Mouse (Mus musculus) small intestine, adult 2 months (tissue): Measurements from ENCODE around the gene Selenof. TPM values are rescaled to one million over a fixed set of nuclear protein-coding genes. Genes with fewer than 3 reads are reported as not detected.

Experiments used
- H3K27ac ChIP-seq: fragments of 200-500 bp; 2 replicates; pipeline ENCODE4 v1.5.1; 2012; ENCODE audit warnings: low read depth, low read length, control low read depth, inconsistent platforms; ENCODE audit not compliant: insufficient read depth
- H3K27me3 ChIP-seq: fragments of 200-500 bp; 2 replicates; pipeline ENCODE4 v1.6.1; 2012; ENCODE audit warnings: mild to moderate bottlenecking, moderate library complexity, low read length, inconsistent platforms; ENCODE audit not compliant: control insufficient read depth, insufficient read depth
- H3K36me3 ChIP-seq: fragments of 200-500 bp; 2 replicates; pipeline ENCODE4 v1.6.1; 2012; ENCODE audit warnings: mild to moderate bottlenecking, low read length, control low read depth, inconsistent platforms; ENCODE audit not compliant: control insufficient read depth, insufficient read depth
- H3K4me1 ChIP-seq: fragments of 200-500 bp; 2 replicates; pipeline ENCODE4 v1.6.1; 2012; ENCODE audit warnings: low read length, inconsistent platforms, mixed read lengths; ENCODE audit not compliant: control insufficient read depth, insufficient read depth, insufficient read length
- H3K4me3 ChIP-seq: fragments of 200-500 bp; 2 replicates; pipeline ENCODE4 v1.5.1; 2012; ENCODE audit warnings: low read depth, mild to moderate bottlenecking, control low read depth, inconsistent platforms, low read length, moderate library complexity
- CTCF ChIP-seq: fragments of 200-500 bp; IDR thresholded peaks from 2 replicates; pipeline ENCODE4 v1.5.1; 2012; ENCODE audit warnings: low read depth, mild to moderate bottlenecking, control low read depth, inconsistent platforms, low read length, moderate library complexity, mixed read lengths; ENCODE audit not compliant: insufficient replicate concordance, insufficient read length; ENCODE audit errors: extremely low read depth
- POLR2A ChIP-seq: fragments of 200-500 bp; IDR thresholded peaks from 2 replicates; pipeline ENCODE4 v1.6.1; 2012; ENCODE audit warnings: low read depth, mild to moderate bottlenecking, control low read depth, inconsistent platforms, low read length, moderate library complexity
- WGBS: fragments of 180-500 bp; shearing (Covaris S2); methylation state at CpG from one replicate; pipeline ENCODE4 v1.1.7; 2018; 5-methylcytosine and 5-hydroxymethylcytosine counted together
- polyA plus RNA-seq: library from polyadenylated mRNA; depleted of rRNA; stranded (reverse); fragments of >200 nt; gene quantifications from 2 replicates; pipeline ENCODE4 v1.2.3, GENCODE M21; 2012

Selenof gene
- polyA plus RNA-seq, 1 experiment, result 74.2 TPM

DNA sequence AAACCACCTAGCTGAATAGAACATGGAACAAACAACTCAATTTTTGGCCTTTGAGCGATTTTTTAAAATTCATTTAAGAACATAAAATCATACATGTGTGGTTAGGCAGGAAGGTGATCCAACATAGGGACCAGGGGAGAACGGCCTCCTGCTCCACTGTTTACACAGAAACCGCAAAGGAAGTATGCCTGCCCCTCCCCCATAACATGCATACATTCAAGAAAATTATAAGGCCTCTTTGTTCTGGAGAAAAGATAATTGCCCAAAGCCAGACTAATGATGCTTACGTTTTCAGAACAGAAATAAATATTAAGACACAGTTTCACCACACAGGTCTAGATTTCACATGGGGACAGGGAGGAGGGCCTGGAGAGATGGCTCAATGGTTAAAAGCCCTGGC lies 18.7 kb upstream of the Selenof start:
- no peaks in the 10 kb centered on the region for H3K36me3 ChIP-seq
- TF ChIP-seq POLR2A (no peak), CTCF (no peak)
- peaks cover 7% of the 10 kb centered on the region; the same call in 1 of the 2 replicates for H3K4me1 ChIP-seq
- no peak overlapping the region for H3K27ac ChIP-seq
- no peaks in the 10 kb centered on the region for H3K27me3 ChIP-seq
- H3K4me3 ChIP-seq, result no peak overlapping the region
- 43% methylated on average over 4 of the region's 4 CpGs for WGBS

DNA sequence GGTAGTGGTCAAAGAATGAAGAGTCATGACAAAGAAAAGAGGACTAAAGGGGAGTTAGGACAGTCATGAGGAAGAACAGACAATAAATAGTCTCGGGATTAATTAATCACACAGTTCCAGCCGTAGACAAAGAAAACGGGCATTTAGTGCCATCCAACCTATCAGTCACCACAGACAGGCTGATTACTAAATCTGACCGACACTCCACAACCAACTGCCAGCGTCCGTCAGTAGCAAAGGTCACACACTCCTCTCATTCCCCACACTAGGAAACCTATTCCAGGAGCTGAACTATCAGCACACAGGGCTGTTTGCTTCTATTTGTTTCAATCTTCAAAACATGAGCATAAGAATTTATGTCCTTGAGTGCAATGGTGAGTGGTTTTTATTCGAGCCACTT lies 16.2 kb upstream of the Selenof start:
- peaks cover 12% of the 10 kb centered on the region for H3K4me1 ChIP-seq
- H3K4me3 ChIP-seq, result no peak overlapping the region
- WGBS, result 31% methylated on average over 7 of the region's 7 CpGs
- no peaks in the 10 kb centered on the region for H3K36me3 ChIP-seq
- H3K27ac ChIP-seq, result no peak overlapping the region
- no peak for TF ChIP-seq CTCF
- TF ChIP-seq POLR2A, result no peak
- H3K27me3 ChIP-seq, result no peaks in the 10 kb centered on the region

DNA sequence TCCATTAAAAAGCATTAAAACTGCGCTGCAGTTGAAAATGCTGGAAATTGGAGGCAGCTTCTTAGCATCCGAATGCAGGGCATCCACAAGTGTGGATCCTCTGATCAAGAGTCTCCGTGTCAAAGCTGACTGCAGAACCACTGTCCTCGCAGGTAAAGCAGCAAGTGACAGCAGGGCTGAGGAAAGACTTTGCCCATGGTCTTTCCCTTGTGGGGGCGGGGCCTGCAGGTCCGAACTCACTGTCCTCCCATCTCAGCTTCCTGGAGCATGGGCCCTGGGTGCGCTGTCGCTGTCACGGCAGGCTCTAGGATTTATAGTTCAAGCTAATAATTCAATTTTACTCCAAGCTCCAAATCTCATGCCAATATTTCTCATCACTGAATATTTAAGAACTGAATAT lies 15.6 kb upstream of the Selenof start:
- H3K4me1 ChIP-seq, result peaks cover 12% of the 10 kb centered on the region
- WGBS, result 43% methylated on average over 9 of the region's 9 CpGs
- no peak overlapping the region for H3K4me3 ChIP-seq
- no peaks in the 10 kb centered on the region for H3K36me3 ChIP-seq
- H3K27me3 ChIP-seq, result no peaks in the 10 kb centered on the region
- H3K27ac ChIP-seq, result peak overlapping the region; percentile 36
- TF ChIP-seq CTCF (no peak), POLR2A (no peak)

DNA sequence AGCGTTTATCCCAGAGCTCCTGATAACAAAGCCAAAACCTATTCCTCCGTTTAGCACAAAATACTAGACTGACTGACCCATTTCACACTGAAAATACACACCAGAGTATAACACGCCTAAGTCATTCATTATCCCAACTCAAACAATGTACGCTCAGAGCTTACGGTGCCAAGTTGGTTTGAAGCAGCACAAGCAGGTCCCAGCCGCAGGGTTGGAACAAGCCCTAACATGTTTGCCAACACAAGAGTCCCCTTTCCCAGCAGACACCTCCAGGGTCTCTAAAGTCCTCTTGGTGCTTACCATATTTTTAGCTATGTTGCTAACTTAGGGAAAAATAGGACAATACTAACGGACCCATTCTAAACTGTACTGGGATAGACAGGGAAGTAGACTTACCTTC lies 15.0 kb upstream of the Selenof start:
- Histone ChIP-seq H3K27ac (no peak overlapping the region), H3K4me3 (no peak overlapping the region), H3K27me3 (no peaks in the 10 kb centered on the region), H3K4me1 (peaks cover 12% of the 10 kb centered on the region), H3K36me3 (no peaks in the 10 kb centered on the region)
- WGBS, result 81% methylated on average over 7 of the region's 7 CpGs
- TF ChIP-seq CTCF, result no peak
- TF ChIP-seq POLR2A, result no peak

DNA sequence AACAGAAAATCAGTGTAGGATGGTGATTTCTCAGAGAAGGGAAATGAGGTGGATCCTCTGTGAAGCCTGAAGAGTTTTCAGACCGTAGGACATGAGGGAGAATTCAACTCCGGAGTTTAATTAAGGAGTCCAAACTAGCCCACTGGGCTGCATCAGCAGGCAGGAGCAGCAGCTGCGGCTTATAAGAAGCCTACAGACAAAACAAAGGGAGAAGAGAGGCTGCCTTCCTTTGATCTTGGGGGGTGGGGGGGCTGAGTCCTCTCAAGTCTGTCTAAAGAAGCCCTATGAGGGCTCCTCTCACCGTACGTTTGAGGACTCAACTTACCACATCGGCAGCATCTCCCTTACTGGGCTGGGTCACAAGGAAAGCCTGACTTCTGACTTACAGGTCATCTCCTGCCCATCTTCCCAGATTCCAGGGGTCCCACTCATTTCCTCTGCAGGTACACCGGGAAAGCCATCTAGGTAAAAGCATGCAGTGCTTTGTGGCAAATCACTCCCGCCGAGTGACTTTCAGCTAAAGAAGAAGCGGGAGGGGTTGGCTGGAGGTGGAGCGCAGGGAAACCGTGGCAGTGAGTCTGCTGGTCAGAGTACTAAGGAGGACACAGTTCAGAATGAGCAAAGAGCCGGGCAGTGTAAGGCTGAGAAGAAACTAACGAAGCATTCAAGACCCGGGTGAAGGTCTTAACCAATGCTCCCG lies 13.3 kb upstream of the Selenof start:
- WGBS, result 56% methylated on average over 16 of the region's 16 CpGs
- H3K4me3 ChIP-seq, result no peak overlapping the region
- no peaks in the 10 kb centered on the region for H3K36me3 ChIP-seq
- TF ChIP-seq CTCF, result no peak
- no peak for TF ChIP-seq POLR2A
- no peaks in the 10 kb centered on the region for H3K27me3 ChIP-seq
- no peak overlapping the region for H3K27ac ChIP-seq
- peaks cover 12% of the 10 kb centered on the region for H3K4me1 ChIP-seq

DNA sequence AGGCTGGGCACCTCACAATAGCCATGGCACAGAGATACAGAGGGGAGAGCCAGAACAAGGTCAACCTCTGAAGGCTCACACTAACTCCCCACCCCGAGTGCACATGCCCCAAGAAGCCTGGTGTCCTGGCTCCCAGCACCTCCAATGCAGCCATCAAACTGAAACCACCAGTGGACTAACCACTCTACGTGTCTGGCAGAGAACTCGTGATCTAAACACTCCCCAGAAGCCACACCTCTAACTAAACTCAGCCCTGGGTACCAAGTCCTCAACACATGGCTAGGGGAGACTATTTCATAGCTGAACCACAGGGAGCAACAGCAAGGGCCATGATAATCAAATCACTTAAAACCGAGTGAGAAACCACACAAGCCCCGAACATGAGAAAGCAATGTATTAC lies 11.8 kb upstream of the Selenof start:
- TF ChIP-seq POLR2A, result no peak
- TF ChIP-seq CTCF, result no peak
- 33% methylated on average over 5 of the region's 5 CpGs for WGBS
- Histone ChIP-seq H3K27me3 (no peaks in the 10 kb centered on the region), H3K36me3 (no peaks in the 10 kb centered on the region), H3K27ac (no peak overlapping the region), H3K4me1 (peaks cover 12% of the 10 kb centered on the region), H3K4me3 (no peak overlapping the region)

DNA sequence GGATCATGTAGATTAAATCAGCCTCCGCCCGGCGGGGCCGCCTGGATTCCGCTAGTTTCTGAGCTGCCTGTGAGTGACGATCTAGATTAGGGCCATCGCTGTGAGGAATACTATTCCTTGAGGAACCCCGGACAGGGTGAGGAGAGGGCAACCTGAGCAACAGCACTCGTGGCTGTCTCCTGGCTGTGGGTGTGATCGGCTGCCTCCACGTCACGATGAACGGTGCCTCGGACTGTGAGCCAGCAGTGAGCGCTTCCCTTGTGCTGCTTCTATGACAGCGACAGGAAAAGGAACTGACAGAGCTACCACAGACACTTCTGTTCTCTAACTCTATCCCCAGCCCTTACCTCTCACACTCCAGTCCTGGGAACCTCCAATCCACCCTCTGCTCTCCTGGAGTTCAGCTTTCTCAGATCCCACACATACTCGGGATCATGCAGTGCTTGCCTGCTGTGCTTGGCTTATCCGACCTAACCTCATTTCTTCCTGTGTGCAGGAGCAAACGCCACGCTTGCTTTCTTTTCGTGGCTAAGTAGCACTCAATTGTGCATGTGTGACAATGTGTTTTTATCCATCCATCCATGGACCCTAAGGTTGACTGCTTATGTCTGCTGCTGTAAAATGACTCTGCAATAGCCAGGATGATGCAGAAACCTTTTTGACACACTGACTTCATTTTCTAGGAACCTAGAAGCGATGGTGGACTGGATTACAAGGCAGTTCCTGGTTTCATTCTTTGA lies 8.4 kb upstream of the Selenof start:
- no peak overlapping the region for H3K27ac ChIP-seq
- peaks cover 5% of the 10 kb centered on the region; the same call in 1 of the 2 replicates for H3K4me1 ChIP-seq
- 78% methylated on average over 22 of the region's 22 CpGs for WGBS
- no peak for TF ChIP-seq CTCF
- H3K27me3 ChIP-seq, result no peaks in the 10 kb centered on the region
- no peak overlapping the region for H3K4me3 ChIP-seq
- no peaks in the 10 kb centered on the region for H3K36me3 ChIP-seq
